Mouse (Mus musculus): ENCODE results near the gene Lgr4.
"Not testable (repeated sequence)": the region's sequence is repeated elsewhere in the genome, so short reads cannot be mapped to it uniquely, and the experiment has no call there.

Lgr4 gene

DNA sequence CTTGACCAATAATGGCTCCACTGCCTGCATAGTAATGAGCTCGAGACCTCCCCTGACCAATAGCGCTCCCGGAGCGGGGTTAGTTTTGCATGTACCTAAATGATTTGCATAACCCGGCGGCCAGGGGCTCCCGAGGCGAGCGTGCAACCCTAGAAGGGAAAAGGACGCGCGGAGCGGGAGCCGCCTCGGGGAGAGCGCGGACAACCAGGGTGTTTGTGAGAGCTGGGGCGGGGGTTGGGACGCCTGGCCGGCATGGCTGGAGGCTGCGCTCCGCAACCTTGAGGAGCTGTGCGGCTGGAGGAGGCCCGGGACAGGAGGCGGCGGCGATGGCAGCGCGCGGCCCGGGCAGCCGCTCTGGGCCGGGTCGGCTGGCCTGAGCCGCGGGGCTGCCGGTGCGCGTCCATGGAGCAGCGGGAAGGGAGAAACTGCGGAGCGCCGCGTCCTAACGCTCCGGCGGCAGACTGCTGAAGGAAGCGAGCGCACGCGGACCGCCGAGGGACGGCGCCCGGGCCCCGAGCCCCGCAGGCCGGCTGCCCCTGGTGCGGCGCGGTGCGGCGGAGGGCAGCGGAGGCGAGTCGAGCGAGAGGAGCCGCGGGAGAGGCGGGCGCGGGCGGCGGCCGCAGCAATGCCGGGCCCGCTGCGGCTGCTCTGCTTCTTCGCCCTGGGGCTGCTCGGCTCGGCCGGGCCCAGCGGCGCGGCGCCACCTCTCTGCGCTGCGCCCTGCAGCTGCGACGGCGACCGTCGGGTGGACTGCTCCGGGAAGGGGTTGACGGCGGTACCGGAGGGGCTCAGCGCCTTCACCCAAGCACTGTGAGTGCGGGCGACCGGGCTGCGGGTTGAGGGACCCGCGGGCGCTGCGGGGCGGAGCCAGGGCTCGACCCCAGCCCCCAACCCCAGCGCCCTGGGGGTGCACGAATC is at the start of gene Lgr4:
Gene Lgr4 (plus strand): TSS at position 152 of the 918 bp plus-strand sequence.
- no peak for DNase-seq (ENCODE audit: low read depth)

- not testable (repeated sequence) for DNase-seq (ENCODE audit: low read depth)
These were observed 38.0 kb upstream of the Lgr4 start for GRCm38 (mm10) chr2:109879429-109879828.

- DNase-seq (ENCODE audit: low read depth), result no peak
These were observed 36.3 kb upstream of the Lgr4 start for GRCm38 (mm10) chr2:109881111-109881510.

GRCm38 (mm10) chr2:109881625-109882024 is 35.8 kb upstream of the Lgr4 start:
- DNase-seq (ENCODE audit: low read depth), result no peak

DNA sequence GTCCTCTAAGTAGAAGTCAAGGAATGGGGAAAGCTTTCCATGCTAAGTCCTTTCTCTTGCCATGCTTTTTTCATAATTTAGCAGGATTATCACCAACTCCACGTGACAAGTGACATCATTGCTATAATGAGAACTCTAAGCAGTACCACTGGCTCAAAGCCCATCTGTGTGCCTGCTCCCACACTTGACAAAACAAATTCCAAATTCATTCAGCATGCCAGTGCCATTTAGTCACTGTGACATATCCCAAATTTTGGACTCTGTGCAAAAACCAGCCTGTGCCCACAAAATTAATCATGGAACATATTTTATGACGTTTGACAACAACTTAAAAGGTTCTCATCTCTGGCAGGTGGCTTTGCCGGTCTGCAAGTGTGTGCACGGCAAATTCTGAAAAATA is 33.3 kb upstream of the Lgr4 start:
- DNase-seq (ENCODE audit: low read depth), result no peak

DNA sequence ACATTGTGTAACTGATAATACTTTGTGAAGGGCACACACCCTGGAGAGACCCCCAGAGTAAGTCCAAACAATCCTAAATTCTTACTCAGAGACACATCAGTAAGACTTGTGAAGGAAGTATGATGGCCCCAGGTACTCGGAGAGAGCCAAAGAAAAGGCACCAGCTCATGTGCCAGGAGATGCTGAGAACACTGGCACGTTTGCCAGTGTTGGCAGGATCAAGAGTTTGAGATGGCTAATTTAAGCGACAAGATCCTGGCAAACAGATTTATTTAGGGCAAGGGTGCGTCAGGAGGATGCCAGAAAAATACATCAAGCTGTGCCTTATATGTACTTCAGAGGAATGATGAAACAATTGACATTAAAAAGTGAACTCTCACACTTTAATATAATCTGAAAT is 32.9 kb upstream of the Lgr4 start:
- no peak for DNase-seq (ENCODE audit: low read depth)

DNA sequence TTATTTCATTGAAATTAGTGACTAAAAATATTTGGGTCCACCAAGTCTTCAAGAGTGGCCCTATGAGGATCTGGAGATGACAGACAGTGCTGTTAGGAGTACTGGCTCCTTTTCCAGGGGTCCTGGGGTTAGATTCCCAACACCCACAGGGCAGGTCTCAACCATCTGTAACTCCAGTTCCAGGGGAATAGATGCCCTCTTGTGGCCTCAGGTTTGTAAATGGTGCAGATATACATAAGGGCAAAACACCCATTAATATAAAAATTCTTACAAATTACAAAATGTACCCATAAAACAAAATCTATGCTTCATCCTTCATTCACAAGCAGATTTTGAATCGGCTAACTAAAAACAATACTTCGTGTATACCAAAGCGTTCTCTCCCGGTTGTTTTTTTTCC is 27.4 kb upstream of the Lgr4 start:
- DNase-seq (ENCODE audit: low read depth), result peak; percentile 29

GRCm38 (mm10) chr2:109890597-109890996 is 26.9 kb upstream of the Lgr4 start, which contains the start of gene Lin7c:
Lin7c (plus strand) TSS chr2:109890853.
- peak; percentile 94 for DNase-seq (ENCODE audit: low read depth)

DNA sequence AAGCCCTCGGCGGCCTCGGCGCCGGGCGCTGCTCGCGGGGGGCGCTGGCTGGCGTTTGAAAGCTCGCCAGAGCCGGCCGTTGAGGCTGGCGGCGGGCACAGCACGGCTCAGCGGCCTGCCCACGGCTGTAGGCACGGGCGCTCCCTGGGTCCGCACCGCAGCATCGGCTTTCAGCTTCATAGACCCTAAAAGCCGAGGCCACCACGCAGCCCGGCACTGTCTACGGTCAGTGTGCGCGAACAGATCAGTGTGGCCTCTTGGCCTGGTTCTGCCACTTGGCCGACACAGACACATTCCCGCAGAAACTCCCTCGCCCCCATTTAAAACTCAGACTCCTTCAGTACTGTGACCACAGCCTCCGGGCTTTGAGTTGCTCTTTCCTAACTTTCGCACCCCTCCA is 26.4 kb upstream of the Lgr4 start:
- DNase-seq (ENCODE audit: low read depth), result no peak

GRCm38 (mm10) chr2:109891471-109891870 is 26.0 kb upstream of the Lgr4 start:
- peak; percentile 40 for DNase-seq (ENCODE audit: low read depth)

DNA sequence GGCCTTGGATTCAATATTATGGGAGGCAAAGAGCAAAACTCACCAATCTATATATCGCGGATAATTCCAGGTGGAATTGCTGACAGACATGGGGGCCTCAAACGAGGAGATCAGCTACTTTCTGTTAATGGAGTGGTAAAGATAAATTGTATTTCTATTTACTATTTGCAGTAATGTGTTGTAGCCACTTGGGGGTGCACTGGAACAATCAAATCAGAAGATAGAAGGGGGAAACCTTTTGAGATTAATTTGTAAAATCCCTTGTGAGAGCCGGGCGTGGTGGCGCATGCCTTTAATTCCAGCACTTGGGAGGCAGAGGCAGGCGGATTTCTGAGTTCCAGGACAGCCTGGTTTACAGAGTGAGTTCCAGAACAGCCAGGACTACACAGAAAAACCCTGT is 21.1 kb upstream of the Lgr4 start:
- peak; percentile 41 for DNase-seq (ENCODE audit: low read depth)

- no peak for DNase-seq (ENCODE audit: low read depth)
These were observed 14.6 kb upstream of the Lgr4 start for GRCm38 (mm10) chr2:109902869-109903268.

- DNase-seq (ENCODE audit: low read depth), result peak; percentile 90
These were observed 13.2 kb upstream of the Lgr4 start for GRCm38 (mm10) chr2:109904171-109904821.

GRCm38 (mm10) chr2:109909122-109909521 is 8.3 kb upstream of the Lgr4 start:
- no peak for DNase-seq (ENCODE audit: low read depth)

GRCm38 (mm10) chr2:109912216-109912615 is 5.2 kb upstream of the Lgr4 start:
- DNase-seq (ENCODE audit: low read depth), result no peak

- DNase-seq (ENCODE audit: low read depth), result no peak
These were observed 4.7 kb upstream of the Lgr4 start for GRCm38 (mm10) chr2:109912766-109913165.

DNA sequence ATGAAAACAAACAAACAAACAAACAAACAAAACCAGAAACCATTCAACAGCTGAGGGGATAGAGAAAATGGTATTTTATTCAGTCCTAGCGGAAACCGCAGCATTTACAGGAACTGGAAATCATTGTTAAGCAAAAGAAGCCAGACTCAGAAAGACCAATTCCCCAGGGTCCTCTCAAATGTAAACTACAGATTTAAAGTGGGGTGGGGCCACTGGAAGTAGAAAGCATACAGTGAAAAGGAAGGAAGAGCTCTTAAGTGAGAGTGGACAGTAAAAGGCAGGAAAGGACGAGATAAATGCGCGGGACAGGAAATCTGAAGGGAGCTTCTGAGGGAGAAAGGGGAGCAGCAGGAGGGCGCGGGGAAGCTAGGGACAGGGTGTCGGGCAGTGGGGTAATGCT is 4.2 kb upstream of the Lgr4 start:
- DNase-seq (ENCODE audit: low read depth), result no peak

DNA sequence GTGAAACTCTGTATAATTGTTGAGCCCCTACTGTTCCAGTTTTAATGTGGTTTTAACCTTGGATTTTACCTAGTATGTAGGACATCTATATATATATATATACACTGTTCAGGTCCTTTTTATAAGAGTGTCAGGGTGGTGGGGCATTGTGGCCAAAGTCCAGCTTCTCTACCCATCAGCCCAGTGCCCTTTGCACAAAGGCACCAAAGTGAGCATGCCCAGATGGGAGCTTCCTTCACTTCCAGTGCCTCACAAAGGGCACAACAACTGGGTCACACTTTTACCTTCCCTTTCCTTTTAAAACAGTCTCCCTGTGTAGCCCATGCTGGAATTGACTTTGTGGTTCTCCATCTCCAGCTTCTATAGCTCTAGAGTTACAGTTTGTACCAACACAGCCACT is 2.8 kb upstream of the Lgr4 start:
- DNase-seq (ENCODE audit: low read depth), result no peak

- DNase-seq (ENCODE audit: low read depth), result no peak
These were observed 508 bp upstream of the Lgr4 start for GRCm38 (mm10) chr2:109916782-109917495.

GRCm38 (mm10) chr2:109918592-109919262 is 1.3 kb downstream of the Lgr4 start:
- no peak for DNase-seq (ENCODE audit: low read depth)

DNA sequence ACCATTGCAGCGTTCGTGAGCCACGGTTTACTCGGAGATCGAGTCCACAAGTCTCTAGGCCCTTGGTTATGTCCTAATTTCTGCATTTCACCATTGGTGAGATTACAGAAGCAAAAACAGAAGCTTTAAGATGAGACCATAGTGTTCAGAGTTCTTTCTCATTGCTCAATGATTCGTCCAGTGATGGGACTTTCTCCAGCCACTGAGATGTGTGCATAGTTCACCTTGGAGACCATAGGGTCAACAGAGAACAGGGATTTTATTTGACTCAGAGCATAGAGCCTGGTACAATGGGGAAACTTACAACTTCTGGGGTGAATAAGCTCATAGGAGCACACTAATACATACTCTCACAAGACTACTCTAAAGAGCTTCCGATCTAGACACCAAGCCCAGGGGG is 3.0 kb downstream of the Lgr4 start:
- no peak for DNase-seq (ENCODE audit: low read depth)

Data from 416B (cell line).